Mouse (Mus musculus) kidney, embryonic 16.5 days (tissue): Measurements from ENCODE around the gene Glb1l. TPM values are rescaled to one million over a fixed set of nuclear protein-coding genes. Genes with fewer than 3 reads are reported as not detected.
A peak's percentile ranks its signal among the peaks of the same experiment; 100 is the strongest.

Experiments used
- ATAC-seq: fragments of 200-750 bp; cut with Nextera tagmentation; 2 replicates; pipeline ENCODE4 v1.8.0; 2017; ENCODE audit warnings: moderate TSS enrichment; ENCODE audit not compliant: low FRiP score, low TSS enrichment
- H3K27ac ChIP-seq: fragments of 300-500 bp; sonication (generic); 2 replicates; pipeline ENCODE4 v1.5.1; 2014; ENCODE audit warnings: low read length
- H3K27me3 ChIP-seq: fragments of 300-500 bp; sonication (generic); 2 replicates; pipeline ENCODE4 v1.6.1; 2014; ENCODE audit warnings: low read length, control low read depth, mixed read lengths; ENCODE audit not compliant: insufficient read depth
- H3K36me3 ChIP-seq: fragments of 300-500 bp; sonication (generic); 2 replicates; pipeline ENCODE4 v1.6.1; 2014; ENCODE audit warnings: low read length, control low read depth, mixed read lengths; ENCODE audit not compliant: insufficient read depth
- H3K4me1 ChIP-seq: fragments of 300-500 bp; sonication (generic); 2 replicates; pipeline ENCODE4 v1.6.1; 2014; ENCODE audit warnings: low read length, control low read depth, mixed read lengths; ENCODE audit not compliant: insufficient read depth
- H3K4me2 ChIP-seq: fragments of 300-500 bp; sonication (generic); replicated peaks from 2 replicates; pipeline ENCODE4 v1.6.1; 2014; ENCODE audit warnings: low read depth, low read length
- H3K4me3 ChIP-seq: fragments of 300-500 bp; sonication (generic); 2 replicates; pipeline ENCODE4 v1.5.1; 2014; ENCODE audit warnings: mild to moderate bottlenecking, low read length
- H3K9ac ChIP-seq: fragments of 300-500 bp; sonication (generic); replicated peaks from 2 replicates; pipeline ENCODE4 v1.6.1; 2014; ENCODE audit warnings: low read length
- H3K9me3 ChIP-seq: fragments of 300-500 bp; sonication (generic); 2 replicates; pipeline ENCODE4 v1.6.1; 2016; ENCODE audit warnings: low read length, control low read depth
- WGBS: fragments of 180-500 bp; shearing (Covaris S2); extraction: QIAGEN DNeasy Blood & Tissue Kit; methylation state at CpG from one replicate; pipeline ENCODE4 v1.1.7; 2014; 5-methylcytosine and 5-hydroxymethylcytosine counted together
- polyA plus RNA-seq: library from polyadenylated mRNA; unstranded; fragments of >200 nt; fragmentation: Nextera tagmentation; extraction: Ambion mirVana; gene quantifications from 2 replicates; pipeline ENCODE4 v1.2.1, GENCODE M21; 2015

Gene Glb1l
- polyA plus RNA-seq, 1 experiment from 2014 or later, result 57.4 TPM

DNA sequence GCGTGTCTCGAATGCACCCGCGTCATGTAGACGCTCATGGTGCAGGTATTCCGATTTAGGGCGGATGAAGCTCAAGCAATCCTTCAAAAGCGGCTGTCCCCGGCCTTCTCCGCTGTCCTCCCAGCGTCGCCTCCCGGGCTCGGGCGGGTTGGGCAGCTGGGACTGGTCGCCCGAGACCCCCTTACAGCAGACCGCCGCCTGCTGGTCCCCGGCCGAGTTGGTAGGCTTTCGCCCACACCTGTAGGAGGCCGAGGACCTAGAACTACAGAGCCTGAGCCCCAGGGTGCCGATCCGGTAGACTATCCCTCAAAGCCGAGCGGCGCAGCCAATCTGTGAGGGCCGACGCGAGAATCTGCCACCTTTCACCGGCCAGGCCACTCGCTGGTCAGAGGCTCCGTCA is 8.9 kb upstream of the Glb1l start, which contains the start of gene Tuba4a:
TSS of gene Tuba4a (minus strand) at position 335 of the 400 bp plus-strand sequence.
- Histone ChIP-seq H3K27me3 (peaks cover 33% of the 10 kb centered on the region), H3K4me1 (peaks cover 14% of the 10 kb centered on the region), H3K4me2 (peak within 1 kb of the TSS; percentile 99), H3K9me3 (no peaks in the 10 kb centered on the region), H3K9ac (peak within 1 kb of the TSS; percentile 68), H3K36me3 (peaks cover 10% of the 10 kb centered on the region; the same call in 1 of the 2 replicates), H3K27ac (no peak within 1 kb of the TSS; the same call in 1 of the 2 replicates), H3K4me3 (peak within 1 kb of the TSS; percentile 54)
- WGBS, result under 1% methylated on average over 34 of the region's 34 CpGs
- ATAC-seq, result peak; percentile 67

DNA sequence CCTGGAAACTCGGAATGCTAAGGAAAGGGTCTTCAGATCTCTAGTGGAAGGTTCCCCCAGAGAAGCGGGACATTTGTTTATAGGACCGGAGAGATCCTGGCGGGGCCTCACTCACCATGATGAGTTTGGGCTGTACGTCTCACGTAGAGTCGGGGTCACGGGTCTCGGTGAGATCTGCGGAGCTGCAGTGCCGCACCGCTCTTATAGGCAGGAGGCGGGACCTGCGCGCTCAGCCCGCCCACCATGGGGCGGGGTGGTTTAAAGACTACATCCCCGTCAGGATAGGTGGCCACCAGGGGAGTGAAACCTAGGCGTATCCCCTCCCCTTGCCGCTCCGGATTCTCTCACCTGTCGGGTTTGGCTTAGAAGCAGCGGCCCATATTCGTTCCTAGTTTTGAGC is 8.5 kb upstream of the Glb1l start:
- Histone ChIP-seq H3K4me1 (peaks cover 16% of the 10 kb centered on the region), H3K4me3 (peak overlapping the region; percentile 54), H3K27ac (no peak overlapping the region), H3K36me3 (peaks cover 13% of the 10 kb centered on the region), H3K9ac (peak overlapping the region; percentile 68), H3K9me3 (no peaks in the 10 kb centered on the region), H3K4me2 (peak overlapping the region; percentile 99), H3K27me3 (peaks cover 33% of the 10 kb centered on the region)
- ATAC-seq, result peak; percentile 85
- WGBS, result under 1% methylated on average over 24 of the region's 24 CpGs

DNA sequence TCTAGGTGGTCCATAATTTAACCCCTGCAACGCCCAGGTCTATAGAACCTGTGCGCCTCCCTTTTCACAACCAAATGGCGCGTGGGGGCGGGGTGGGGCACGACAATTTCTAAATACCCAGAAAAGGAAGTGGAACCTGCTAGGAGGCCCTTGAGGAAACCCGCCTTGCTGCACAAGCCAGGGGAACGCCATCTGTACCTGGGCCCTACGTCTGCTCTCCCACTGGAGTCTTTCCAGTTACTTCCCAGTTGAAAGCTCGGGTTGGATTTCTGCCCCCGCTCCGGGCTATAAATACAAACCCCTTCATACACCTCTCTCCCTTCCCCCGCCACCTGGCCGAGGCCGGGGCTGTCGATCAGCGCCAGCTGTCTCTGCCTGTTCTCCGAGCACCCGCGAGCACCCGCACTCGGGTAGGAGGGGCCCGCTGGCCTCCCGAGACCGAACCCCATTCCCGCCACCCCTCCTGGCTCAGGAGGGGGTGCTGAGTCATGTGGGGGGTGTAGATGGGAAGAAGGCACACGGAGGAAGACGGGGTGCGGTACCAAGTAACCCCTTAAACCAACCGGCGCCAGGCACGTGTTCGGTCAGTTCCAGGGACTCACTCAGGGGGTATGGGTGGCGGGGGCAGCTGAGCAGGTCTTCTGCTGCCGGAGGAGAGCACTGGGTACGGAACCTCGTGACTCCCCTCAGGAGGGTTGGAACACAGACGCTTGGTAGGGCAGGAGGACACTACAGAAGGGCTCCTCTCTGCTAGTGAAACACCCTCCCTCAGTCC is 7.8 kb upstream of the Glb1l start:
- Histone ChIP-seq H3K9ac (peak overlapping the region; percentile 68), H3K4me1 (peaks cover 23% of the 10 kb centered on the region), H3K4me3 (peak overlapping the region; percentile 54), H3K27me3 (peaks cover 33% of the 10 kb centered on the region), H3K36me3 (peaks cover 20% of the 10 kb centered on the region), H3K27ac (no peak overlapping the region; the same call in 1 of the 2 replicates), H3K4me2 (peak overlapping the region; percentile 99), H3K9me3 (no peaks in the 10 kb centered on the region)
- WGBS, result 2% methylated on average over 38 of the region's 38 CpGs
- ATAC-seq, result peak; percentile 10; the same call in 1 of the 2 replicates

DNA sequence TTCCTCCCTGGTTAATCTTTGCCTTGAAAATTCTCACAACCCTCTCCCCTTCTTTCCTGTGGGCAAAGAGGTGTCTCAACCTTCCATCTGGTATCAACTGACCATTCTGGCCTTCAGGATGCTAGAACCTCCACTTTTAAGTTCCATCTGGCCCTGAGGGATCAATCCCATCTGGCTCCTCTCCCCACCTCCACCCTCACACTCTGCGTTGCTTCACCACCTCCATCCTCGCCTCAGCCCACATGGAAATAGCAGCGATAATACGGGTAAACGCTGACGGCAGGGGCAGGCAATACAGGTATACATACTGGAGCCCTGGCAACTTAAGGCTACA is 7.2 kb upstream of the Glb1l start:
- peak overlapping the region; percentile 99 for H3K4me2 ChIP-seq
- peaks cover 28% of the 10 kb centered on the region for H3K4me1 ChIP-seq
- peak overlapping the region; percentile 68; the same call in 1 of the 2 replicates for H3K9ac ChIP-seq
- peaks cover 24% of the 10 kb centered on the region for H3K36me3 ChIP-seq
- peaks cover 33% of the 10 kb centered on the region for H3K27me3 ChIP-seq
- peak overlapping the region; percentile 9; the same call in 1 of the 2 replicates for H3K27ac ChIP-seq
- ATAC-seq, result no peak
- 3% methylated on average over 6 of the region's 6 CpGs for WGBS
- no peaks in the 10 kb centered on the region for H3K9me3 ChIP-seq
- peak overlapping the region; percentile 54 for H3K4me3 ChIP-seq

DNA sequence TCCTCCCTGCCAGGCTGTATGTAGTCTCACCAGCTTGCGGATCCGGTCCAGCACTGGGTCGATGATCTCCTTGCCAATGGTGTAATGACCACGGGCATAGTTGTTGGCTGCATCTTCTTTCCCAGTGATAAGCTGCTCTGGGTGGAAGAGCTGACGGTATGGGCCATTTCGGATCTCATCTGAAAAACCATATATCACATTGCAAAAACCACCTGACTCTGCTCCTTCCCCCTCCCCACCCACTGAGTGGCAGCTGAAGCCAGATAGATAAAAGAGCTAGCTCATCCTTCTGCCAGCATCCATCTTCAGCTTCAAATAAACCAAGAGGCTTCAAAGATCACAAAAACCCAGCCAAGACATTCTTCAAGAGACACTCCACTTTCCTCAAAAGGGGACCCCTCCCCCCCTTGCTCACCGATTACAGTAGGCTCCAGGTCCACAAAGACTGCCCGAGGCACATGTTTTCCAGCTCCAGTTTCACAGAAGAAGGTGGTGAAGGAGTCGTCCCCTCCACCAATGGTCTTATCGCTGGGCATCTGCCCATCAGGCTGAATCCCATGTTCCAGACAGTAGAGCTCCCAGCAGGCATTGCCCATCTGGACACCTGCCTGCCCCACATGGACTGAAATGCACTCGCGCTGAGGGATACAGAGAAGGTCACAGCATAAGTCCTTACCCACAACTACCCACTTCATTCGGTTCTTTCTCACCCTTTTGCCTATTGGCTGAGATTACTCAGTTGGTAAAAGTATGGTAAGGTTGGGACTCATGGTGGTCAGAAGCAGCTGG is 6.4 kb upstream of the Glb1l start:
- 73% methylated on average over 13 of the region's 13 CpGs for WGBS
- Histone ChIP-seq H3K4me3 (peak overlapping the region; percentile 54; the same call in 1 of the 2 replicates), H3K27ac (peak overlapping the region; percentile 1; the same call in 1 of the 2 replicates), H3K9me3 (no peaks in the 10 kb centered on the region), H3K4me2 (peak overlapping the region; percentile 99), H3K36me3 (peaks cover 32% of the 10 kb centered on the region), H3K9ac (peak overlapping the region; percentile 28; the same call in 1 of the 2 replicates), H3K4me1 (peaks cover 36% of the 10 kb centered on the region), H3K27me3 (peaks cover 33% of the 10 kb centered on the region)
- ATAC-seq, result no peak

DNA sequence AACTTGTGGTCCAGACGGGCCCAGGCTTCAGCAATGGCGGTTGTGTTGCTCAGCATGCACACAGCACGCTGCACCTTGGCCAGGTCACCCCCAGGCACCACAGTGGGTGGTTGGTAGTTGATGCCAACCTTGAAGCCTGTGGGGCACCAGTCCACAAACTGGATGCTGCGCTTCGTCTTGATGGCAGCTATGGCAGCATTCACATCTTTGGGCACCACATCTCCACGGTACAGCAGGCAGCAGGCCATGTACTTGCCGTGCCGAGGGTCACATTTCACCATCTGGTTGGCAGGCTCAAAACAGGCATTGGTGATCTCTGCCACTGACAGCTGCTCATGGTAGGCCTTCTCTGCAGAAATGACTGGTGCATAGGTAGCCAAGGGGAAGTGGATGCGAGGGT is 5.2 kb upstream of the Glb1l start:
- Histone ChIP-seq H3K4me2 (no peak overlapping the region), H3K9me3 (no peaks in the 10 kb centered on the region), H3K4me1 (peaks cover 44% of the 10 kb centered on the region), H3K27me3 (peaks cover 26% of the 10 kb centered on the region), H3K4me3 (no peak overlapping the region), H3K27ac (peak overlapping the region; percentile 91; the same call in 1 of the 2 replicates), H3K9ac (no peak overlapping the region), H3K36me3 (peaks cover 34% of the 10 kb centered on the region)
- 87% methylated on average over 9 of the region's 9 CpGs for WGBS
- ATAC-seq, result no peak

DNA sequence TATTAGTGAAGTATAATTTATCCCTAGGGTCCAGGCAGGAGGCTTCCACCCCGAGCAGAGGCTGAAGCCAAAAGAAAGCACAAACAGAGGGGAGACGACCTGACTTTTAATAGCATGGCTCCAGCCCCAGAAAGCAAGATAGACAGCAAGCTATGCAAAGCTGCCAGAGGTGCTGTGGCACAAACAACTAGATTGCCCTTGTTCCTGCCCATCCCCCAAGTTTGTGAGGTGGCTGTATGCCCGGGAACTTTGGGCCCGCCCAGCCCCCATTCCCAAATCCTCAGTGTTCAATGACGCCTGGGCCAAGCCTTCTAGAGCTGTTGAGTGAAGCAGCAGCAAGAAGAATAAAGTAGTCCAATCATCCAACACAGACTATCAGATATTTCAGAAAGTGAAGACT is 4.3 kb upstream of the Glb1l start:
- ATAC-seq, result no peak
- H3K9me3 ChIP-seq, result no peaks in the 10 kb centered on the region
- peaks cover 34% of the 10 kb centered on the region for H3K36me3 ChIP-seq
- H3K9ac ChIP-seq, result no peak overlapping the region
- 56% methylated on average over 5 of the region's 5 CpGs for WGBS
- no peak overlapping the region for H3K4me3 ChIP-seq
- H3K27me3 ChIP-seq, result peaks cover 17% of the 10 kb centered on the region
- H3K4me1 ChIP-seq, result peaks cover 48% of the 10 kb centered on the region
- peak overlapping the region; percentile 91 for H3K27ac ChIP-seq
- 0 out of 2 replicates have a peak overlapping the region, but pooled peaks have one; percentile 17 for H3K4me2 ChIP-seq

DNA sequence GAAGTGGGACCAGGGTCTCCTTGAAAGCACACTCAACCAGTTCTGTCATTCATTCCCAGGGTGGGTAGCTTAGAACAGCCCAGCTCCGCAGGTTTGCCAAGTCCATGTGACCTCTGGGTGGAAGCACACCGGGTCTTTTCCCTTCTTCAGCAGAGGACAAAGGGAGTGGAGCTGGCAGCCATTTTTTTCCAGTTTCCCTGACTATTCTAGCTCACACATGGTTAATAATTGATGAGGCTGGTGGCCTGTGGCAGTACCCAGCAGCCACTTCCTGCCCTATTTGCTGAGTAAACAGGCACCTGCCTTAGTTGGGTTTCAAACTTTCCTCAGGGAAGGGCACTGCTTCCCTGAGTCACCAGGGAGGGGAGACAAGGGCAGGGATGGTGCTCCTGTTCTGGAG is 3.8 kb upstream of the Glb1l start:
- peaks cover 48% of the 10 kb centered on the region for H3K4me1 ChIP-seq
- no peak overlapping the region for H3K4me3 ChIP-seq
- no peaks in the 10 kb centered on the region for H3K9me3 ChIP-seq
- peak; percentile 49 for ATAC-seq
- 61% methylated on average over 2 of the region's 2 CpGs for WGBS
- no peak overlapping the region for H3K4me2 ChIP-seq
- H3K27me3 ChIP-seq, result peaks cover 14% of the 10 kb centered on the region; the same call in 1 of the 2 replicates
- peak overlapping the region; percentile 27; the same call in 1 of the 2 replicates for H3K9ac ChIP-seq
- peaks cover 34% of the 10 kb centered on the region for H3K36me3 ChIP-seq
- peak overlapping the region; percentile 91 for H3K27ac ChIP-seq

DNA sequence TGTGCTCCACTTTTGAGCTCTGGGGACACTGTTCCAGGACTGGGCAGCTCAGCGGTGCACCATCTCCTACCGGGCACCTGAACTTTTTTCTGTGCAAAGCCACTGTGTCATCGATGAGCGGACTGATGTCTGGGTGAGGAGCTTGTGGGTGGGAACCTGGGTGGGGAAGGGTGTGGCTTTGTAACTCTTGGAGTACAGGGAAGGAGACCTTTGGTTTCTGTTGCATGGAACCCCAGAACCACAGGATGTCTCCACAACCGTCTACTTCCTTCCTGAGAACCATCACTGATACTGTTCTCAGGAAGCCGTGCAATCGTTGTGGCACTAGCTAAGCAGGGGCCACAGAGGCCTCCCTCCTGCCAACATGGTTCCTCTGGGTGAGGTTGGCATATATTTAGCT is 2.5 kb upstream of the Glb1l start:
- no peak overlapping the region for H3K9ac ChIP-seq
- no peak for ATAC-seq
- no peaks in the 10 kb centered on the region for H3K9me3 ChIP-seq
- 87% methylated on average over 7 of the region's 7 CpGs for WGBS
- H3K4me1 ChIP-seq, result peaks cover 48% of the 10 kb centered on the region
- H3K27ac ChIP-seq, result peak overlapping the region; percentile 91
- peaks cover 7% of the 10 kb centered on the region; the same call in 1 of the 2 replicates for H3K27me3 ChIP-seq
- no peak overlapping the region for H3K4me3 ChIP-seq
- no peak overlapping the region for H3K4me2 ChIP-seq
- H3K36me3 ChIP-seq, result peaks cover 34% of the 10 kb centered on the region
